Mouse (Mus musculus): ENCODE measurements around the gene Mrpl20. TPM values are rescaled to one million over a fixed set of nuclear protein-coding genes. Genes with fewer than 3 reads are reported as not detected.

Gene Mrpl20
- total and polyA plus RNA-seq, 3 experiments = 50.7 to 77.9 (median 69.9) TPM

GRCm38 (mm10) chr4:155831205-155831766, 28.6 kb downstream of the Mrpl20 start, which contains the start of gene Aurkaip1:
TSS of gene Aurkaip1 (plus strand) at chr4:155831272.
- peak; percentile 84 for TF ChIP-seq CTCF (IDR thresholded peaks at IDR 0.05)
- peak; percentile 86 for TF ChIP-seq POLR2A (IDR thresholded peaks at IDR 0.05; ENCODE audit: insufficient read depth, low read depth, low read length)
- peak; percentile 78; the same call in 1 of the 2 replicates for TF ChIP-seq EP300 (IDR thresholded peaks at IDR 0.05; ENCODE audit: insufficient read depth, low read depth, low read length)

GRCm38 (mm10) chr4:155831831-155832230, 29.2 kb downstream of the Mrpl20 start:
- H3K79me2 ChIP-seq (replicated peaks; ENCODE audit: control insufficient read depth, insufficient read depth, low read length) = no peaks in the 10 kb centered on the region
- no peaks in the 10 kb centered on the region for H3K27me3 ChIP-seq (ENCODE audit: control insufficient read depth, insufficient read depth, low read length)
- peak overlapping the region; percentile 68 for H3K4me3 ChIP-seq
- no peak for DNase-seq
- TF ChIP-seq CTCF (IDR thresholded peaks at IDR 0.05) (no peak), POLR2A (IDR thresholded peaks at IDR 0.05; ENCODE audit: insufficient read depth, low read depth, low read length) (no peak), EP300 (IDR thresholded peaks at IDR 0.05; ENCODE audit: insufficient read depth, low read depth, low read length) (no peak)
- WGBS = under 1% methylated on average over 25 of the region's 25 CpGs
- peaks cover 2% of the 10 kb centered on the region; the same call in 1 of the 2 replicates for H3K36me3 ChIP-seq (ENCODE audit: control insufficient read depth, insufficient read depth, low read length)
- peak overlapping the region; percentile 92 for H3K27ac ChIP-seq
- intact Hi-C loops (cut with DNase I) = loop anchor here (1.0 to 2.0 kb wide), 3 partner anchors 19 to 111 kb away; partner anchors contain the start of genes Ccnl2 and Ube2j2
- H3K4me1 ChIP-seq (ENCODE audit: control insufficient read depth, insufficient read depth, low read length) = peaks cover 12% of the 10 kb centered on the region
- peak overlapping the region; percentile 84 for H3K9ac ChIP-seq (ENCODE audit: low read depth, low read length)

More at GRCm38 (mm10) chr4:155831205-155831766, 28.6 kb downstream of the Mrpl20 start, which contains the start of gene Aurkaip1:
- Histone ChIP-seq H3K9ac (ENCODE audit: low read depth, low read length) (peak within 1 kb of the TSS; percentile 84), H3K27me3 (ENCODE audit: control insufficient read depth, insufficient read depth, low read length) (no peaks in the 10 kb centered on the region), H3K4me1 (ENCODE audit: control insufficient read depth, insufficient read depth, low read length) (peaks cover 12% of the 10 kb centered on the region), H3K27ac (peak within 1 kb of the TSS; percentile 92), H3K4me3 (peak within 1 kb of the TSS; percentile 68), H3K36me3 (ENCODE audit: control insufficient read depth, insufficient read depth, low read length) (peaks cover 2% of the 10 kb centered on the region; the same call in 1 of the 2 replicates), H3K79me2 (replicated peaks; ENCODE audit: control insufficient read depth, insufficient read depth, low read length) (no peaks in the 10 kb centered on the region)
- WGBS = under 1% methylated on average over 49 of the region's 49 CpGs
- intact Hi-C loops (cut with DNase I) = loop anchor here (1.0 to 2.0 kb wide), 3 partner anchors 18 to 112 kb away; partner anchors contain the start of genes Ccnl2 and Ube2j2
- DNase-seq = peak; percentile 95

- no peak for DNase-seq
- TF ChIP-seq POLR2A (IDR thresholded peaks at IDR 0.05; ENCODE audit: insufficient read depth, low read depth, low read length) (no peak), EP300 (IDR thresholded peaks at IDR 0.05; ENCODE audit: insufficient read depth, low read depth, low read length) (no peak), CTCF (IDR thresholded peaks at IDR 0.05) (no peak)
- intact Hi-C loops (cut with DNase I) = no loop called here
- H3K4me3 ChIP-seq = peak overlapping the region; percentile 68
- WGBS = 38% methylated on average over 10 of the region's 10 CpGs
- peaks cover 2% of the 10 kb centered on the region; the same call in 1 of the 2 replicates for H3K36me3 ChIP-seq (ENCODE audit: control insufficient read depth, insufficient read depth, low read length)
- peak overlapping the region; percentile 92 for H3K27ac ChIP-seq
- H3K9ac ChIP-seq (ENCODE audit: low read depth, low read length) = peak overlapping the region; percentile 84
- peaks cover 12% of the 10 kb centered on the region for H3K4me1 ChIP-seq (ENCODE audit: control insufficient read depth, insufficient read depth, low read length)
- no peaks in the 10 kb centered on the region for H3K79me2 ChIP-seq (replicated peaks; ENCODE audit: control insufficient read depth, insufficient read depth, low read length)
- H3K27me3 ChIP-seq (ENCODE audit: control insufficient read depth, insufficient read depth, low read length) = no peaks in the 10 kb centered on the region
These were observed 29.6 kb downstream of the Mrpl20 start for GRCm38 (mm10) chr4:155832321-155832720.

GRCm38 (mm10) chr4:155833234-155833633, 30.6 kb downstream of the Mrpl20 start:
- no peaks in the 10 kb centered on the region for H3K27me3 ChIP-seq (ENCODE audit: control insufficient read depth, insufficient read depth, low read length)
- TF ChIP-seq POLR2A (IDR thresholded peaks at IDR 0.05; ENCODE audit: insufficient read depth, low read depth, low read length) = no peak
- TF ChIP-seq EP300 (IDR thresholded peaks at IDR 0.05; ENCODE audit: insufficient read depth, low read depth, low read length) = no peak
- TF ChIP-seq CTCF (IDR thresholded peaks at IDR 0.05) = no peak
- H3K36me3 ChIP-seq (ENCODE audit: control insufficient read depth, insufficient read depth, low read length) = peaks cover 2% of the 10 kb centered on the region; the same call in 1 of the 2 replicates
- no peak overlapping the region for H3K4me3 ChIP-seq
- no peak overlapping the region for H3K27ac ChIP-seq
- no peaks in the 10 kb centered on the region for H3K79me2 ChIP-seq (replicated peaks; ENCODE audit: control insufficient read depth, insufficient read depth, low read length)
- no peak overlapping the region for H3K9ac ChIP-seq (ENCODE audit: low read depth, low read length)
- peaks cover 19% of the 10 kb centered on the region for H3K4me1 ChIP-seq (ENCODE audit: control insufficient read depth, insufficient read depth, low read length)
- 83% methylated on average over 4 of the region's 4 CpGs for WGBS
- DNase-seq = no peak
- intact Hi-C loops (cut with DNase I) = no loop called here

GRCm38 (mm10) chr4:155833836-155834235, 31.2 kb downstream of the Mrpl20 start:
- peak overlapping the region; percentile 71 for H3K27ac ChIP-seq
- H3K4me1 ChIP-seq (ENCODE audit: control insufficient read depth, insufficient read depth, low read length) = peaks cover 20% of the 10 kb centered on the region
- H3K79me2 ChIP-seq (replicated peaks; ENCODE audit: control insufficient read depth, insufficient read depth, low read length) = no peaks in the 10 kb centered on the region
- TF ChIP-seq CTCF (IDR thresholded peaks at IDR 0.05) (peak; percentile 91), EP300 (IDR thresholded peaks at IDR 0.05; ENCODE audit: insufficient read depth, low read depth, low read length) (peak; percentile 85), POLR2A (IDR thresholded peaks at IDR 0.05; ENCODE audit: insufficient read depth, low read depth, low read length) (peak; percentile 13; the same call in 1 of the 2 replicates)
- H3K9ac ChIP-seq (ENCODE audit: low read depth, low read length) = no peak overlapping the region
- peak; percentile 85 to 87 for DNase-seq
- H3K36me3 ChIP-seq (ENCODE audit: control insufficient read depth, insufficient read depth, low read length) = peaks cover 2% of the 10 kb centered on the region; the same call in 1 of the 2 replicates
- intact Hi-C loops (cut with DNase I) = no loop called here
- no peak overlapping the region for H3K4me3 ChIP-seq
- H3K27me3 ChIP-seq (ENCODE audit: control insufficient read depth, insufficient read depth, low read length) = no peaks in the 10 kb centered on the region
- WGBS = 4% methylated on average over 2 of the region's 2 CpGs

All from heart, adult 2 months (tissue).